Mouse (Mus musculus) gastrocnemius, postnatal 10 days (tissue): ENCODE data around the gene Pde10a. TPM values are rescaled to one million over a fixed set of nuclear protein-coding genes. Genes with fewer than 3 reads are reported as not detected.

Experiments used
- DNase-seq: peaks from one replicate; pipeline ENCODE4 v3.0.0; 2021; ENCODE audit warnings: mixed read lengths
- total RNA-seq, 2 experiments: library from RNA; stranded (reverse); gene quantifications; 2 replicates each; pipeline ENCODE4 v1.2.3; 2021

Pde10a gene
- total RNA-seq, 2 experiments from 2014 or later, result 5.7 to 7.4 TPM

- no peak for DNase-seq
These were observed 232.4 kb downstream of the Pde10a start for GRCm38 (mm10) chr17:8757576-8757975.

GRCm38 (mm10) chr17:8763248-8763647 lies 238.1 kb downstream of the Pde10a start:
- no peak for DNase-seq

GRCm38 (mm10) chr17:8765987-8766576 lies 240.9 kb downstream of the Pde10a start:
- DNase-seq, result no peak

GRCm38 (mm10) chr17:8769155-8769554 lies 244.0 kb downstream of the Pde10a start:
- DNase-seq, result no peak

GRCm38 (mm10) chr17:8773391-8773790 lies 248.2 kb downstream of the Pde10a start:
- DNase-seq, result no peak

GRCm38 (mm10) chr17:8774301-8774700 lies 249.1 kb downstream of the Pde10a start:
- no peak for DNase-seq

- DNase-seq, result no peak
These were observed 250.5 kb downstream of the Pde10a start for GRCm38 (mm10) chr17:8775571-8776161.

- DNase-seq, result no peak
These were observed 252.5 kb downstream of the Pde10a start for GRCm38 (mm10) chr17:8777710-8778109.

GRCm38 (mm10) chr17:8778839-8779238 lies 253.7 kb downstream of the Pde10a start:
- no peak for DNase-seq

GRCm38 (mm10) chr17:8780484-8780883 lies 255.3 kb downstream of the Pde10a start:
- no peak for DNase-seq

- DNase-seq, result no peak
These were observed 255.9 kb downstream of the Pde10a start for GRCm38 (mm10) chr17:8781040-8781439.

GRCm38 (mm10) chr17:8781576-8781975 lies 256.4 kb downstream of the Pde10a start:
- no peak for DNase-seq

- DNase-seq, result no peak
These were observed 260.7 kb downstream of the Pde10a start for GRCm38 (mm10) chr17:8785908-8786307.

GRCm38 (mm10) chr17:8786484-8786883 lies 261.3 kb downstream of the Pde10a start:
- DNase-seq, result no peak

- no peak for DNase-seq
These were observed 262.6 kb downstream of the Pde10a start for GRCm38 (mm10) chr17:8787762-8788161.

GRCm38 (mm10) chr17:8791561-8791960 lies 266.4 kb downstream of the Pde10a start:
- no peak for DNase-seq

- no peak for DNase-seq
These were observed 267.4 kb downstream of the Pde10a start for GRCm38 (mm10) chr17:8792611-8793010.

GRCm38 (mm10) chr17:8797624-8798023 lies 272.5 kb downstream of the Pde10a start:
- no peak for DNase-seq

- DNase-seq, result no peak
These were observed 273.5 kb downstream of the Pde10a start for GRCm38 (mm10) chr17:8798531-8799295.

- no peak for DNase-seq
These were observed 274.1 kb downstream of the Pde10a start for GRCm38 (mm10) chr17:8799296-8799731.

- DNase-seq, result no peak
These were observed 274.8 kb downstream of the Pde10a start for GRCm38 (mm10) chr17:8799914-8800420.

- DNase-seq, result no peak
These were observed 275.4 kb downstream of the Pde10a start for GRCm38 (mm10) chr17:8800478-8801082.
